Mouse (Mus musculus) forebrain, embryonic 16.5 days (tissue): ENCODE results near the gene Cdc42ep4. TPM values are rescaled to one million over a fixed set of nuclear protein-coding genes. Genes with fewer than 3 reads are reported as not detected.

Source experiments
- ATAC-seq: fragments of 200-750 bp; cut with Nextera tagmentation; 2 replicates; pipeline ENCODE4 v1.8.0; 2017; ENCODE audit warnings: mild to moderate bottlenecking, moderate library complexity
- H3K27ac ChIP-seq: fragments of 300-500 bp; sonication (generic); 2 replicates; pipeline ENCODE4 v1.5.1; 2014; ENCODE audit warnings: low read length, control low read depth
- H3K27me3 ChIP-seq: fragments of 300-500 bp; sonication (generic); replicated peaks from 2 replicates; pipeline ENCODE4 v1.6.1; 2014; ENCODE audit warnings: low read length; ENCODE audit not compliant: control insufficient read depth, insufficient read depth
- H3K36me3 ChIP-seq: fragments of 300-500 bp; sonication (generic); 2 replicates; pipeline ENCODE4 v1.6.1; 2014; ENCODE audit not compliant: control insufficient read depth, insufficient read depth
- H3K4me1 ChIP-seq: fragments of 300-500 bp; sonication (generic); replicated peaks from 2 replicates; pipeline ENCODE4 v1.6.1; 2014; ENCODE audit warnings: low read length; ENCODE audit not compliant: control insufficient read depth, insufficient read depth
- H3K4me2 ChIP-seq: fragments of 300-500 bp; sonication (generic); 2 replicates; pipeline ENCODE4 v1.6.1; 2014; ENCODE audit warnings: mild to moderate bottlenecking, low read length, control low read depth
- H3K4me3 ChIP-seq: fragments of 300-500 bp; sonication (generic); replicated peaks from 2 replicates; pipeline ENCODE4 v1.5.1; 2014; ENCODE audit warnings: mild to moderate bottlenecking, low read length, control low read depth
- H3K9ac ChIP-seq: fragments of 300-500 bp; sonication (generic); replicated peaks from 2 replicates; pipeline ENCODE4 v1.6.1; 2014; ENCODE audit warnings: low read depth, low read length, control low read depth
- H3K9me3 ChIP-seq: fragments of 300-500 bp; sonication (generic); 2 replicates; pipeline ENCODE4 v1.6.1; 2016; ENCODE audit warnings: low read length; ENCODE audit not compliant: control insufficient read depth
- WGBS: fragments of 180-500 bp; shearing (Covaris S2); extraction: QIAGEN DNeasy Blood & Tissue Kit; methylation state at CpG from one replicate; pipeline ENCODE4 v1.1.7; 2014; 5-methylcytosine and 5-hydroxymethylcytosine counted together
- polyA plus RNA-seq: library from polyadenylated mRNA; unstranded; fragments of >200 nt; fragmentation: Nextera tagmentation; extraction: Ambion mirVana; gene quantifications from 2 replicates; pipeline ENCODE4 v1.2.1, GENCODE M21; 2015

Cdc42ep4 gene
- polyA plus RNA-seq, 1 experiment from 2014 or later = 99.9 TPM

- Histone ChIP-seq H3K9ac (no peak overlapping the region), H3K4me2 (no peak overlapping the region), H3K36me3 (no peaks in the 10 kb centered on the region), H3K4me1 (peaks cover 3% of the 10 kb centered on the region; the same call in 1 of the 2 replicates), H3K4me3 (no peak overlapping the region), H3K9me3 (no peaks in the 10 kb centered on the region), H3K27me3 (no peaks in the 10 kb centered on the region), H3K27ac (no peak overlapping the region)
- 75% methylated on average over 16 of the region's 16 CpGs for WGBS
- no peak for ATAC-seq
Observed at GRCm38 (mm10) chr11:113717767-113718424, 33.8 kb downstream of the Cdc42ep4 start.

- Histone ChIP-seq H3K4me3 (no peak overlapping the region), H3K4me2 (no peak overlapping the region), H3K27ac (no peak overlapping the region), H3K9me3 (no peaks in the 10 kb centered on the region), H3K36me3 (no peaks in the 10 kb centered on the region), H3K9ac (no peak overlapping the region), H3K4me1 (no peaks in the 10 kb centered on the region), H3K27me3 (no peaks in the 10 kb centered on the region)
- ATAC-seq = no peak
- 86% methylated on average over 2 of the region's 2 CpGs for WGBS
Observed at GRCm38 (mm10) chr11:113716132-113716531, 35.5 kb downstream of the Cdc42ep4 start.

GRCm38 (mm10) chr11:113715078-113715674, 36.5 kb downstream of the Cdc42ep4 start:
- peaks cover 7% of the 10 kb centered on the region for H3K4me1 ChIP-seq
- H3K4me2 ChIP-seq = no peak overlapping the region
- no peaks in the 10 kb centered on the region for H3K36me3 ChIP-seq
- 76% methylated on average over 7 of the region's 7 CpGs for WGBS
- no peak overlapping the region for H3K4me3 ChIP-seq
- no peaks in the 10 kb centered on the region for H3K27me3 ChIP-seq
- ATAC-seq = no peak
- H3K9ac ChIP-seq = no peak overlapping the region
- no peaks in the 10 kb centered on the region for H3K9me3 ChIP-seq
- H3K27ac ChIP-seq = no peak overlapping the region

- Histone ChIP-seq H3K36me3 (0 out of 2 replicates have a peak, but pooled peaks cover 4% of the 10 kb centered on the region), H3K27me3 (no peaks in the 10 kb centered on the region), H3K4me1 (peaks cover 14% of the 10 kb centered on the region), H3K9me3 (no peaks in the 10 kb centered on the region), H3K4me2 (no peak overlapping the region), H3K27ac (no peak overlapping the region), H3K9ac (no peak overlapping the region), H3K4me3 (no peak overlapping the region)
- WGBS = 45% methylated on average over 1 of the region's 1 CpGs
- ATAC-seq = no peak
Observed at GRCm38 (mm10) chr11:113711061-113711460, 40.6 kb downstream of the Cdc42ep4 start.

GRCm38 (mm10) chr11:113710257-113710777, 41.4 kb downstream of the Cdc42ep4 start:
- H3K27me3 ChIP-seq = no peaks in the 10 kb centered on the region
- 0 out of 2 replicates have a peak, but pooled peaks cover 4% of the 10 kb centered on the region for H3K36me3 ChIP-seq
- ATAC-seq = peak; percentile 29
- H3K9me3 ChIP-seq = no peaks in the 10 kb centered on the region
- H3K4me1 ChIP-seq = peaks cover 14% of the 10 kb centered on the region
- WGBS = 3% methylated on average over 10 of the region's 10 CpGs
- no peak overlapping the region; the same call in 1 of the 2 replicates for H3K27ac ChIP-seq
- H3K9ac ChIP-seq = peak overlapping the region; percentile 8; the same call in 1 of the 2 replicates
- no peak overlapping the region for H3K4me2 ChIP-seq
- H3K4me3 ChIP-seq = no peak overlapping the region

GRCm38 (mm10) chr11:113709731-113710256, 41.9 kb downstream of the Cdc42ep4 start, which contains the start of gene Cpsf4l:
Gene Cpsf4l, minus strand, starts transcription at chr11:113710017.
- Histone ChIP-seq H3K4me1 (peaks cover 14% of the 10 kb centered on the region), H3K36me3 (0 out of 2 replicates have a peak, but pooled peaks cover 4% of the 10 kb centered on the region), H3K27me3 (no peaks in the 10 kb centered on the region), H3K9ac (peak within 1 kb of the TSS; percentile 8; the same call in 1 of the 2 replicates), H3K4me3 (no peak within 1 kb of the TSS), H3K9me3 (no peaks in the 10 kb centered on the region), H3K27ac (no peak within 1 kb of the TSS; the same call in 1 of the 2 replicates), H3K4me2 (no peak within 1 kb of the TSS)
- ATAC-seq = peak; percentile 45
- 1% methylated on average over 11 of the region's 11 CpGs for WGBS

- H3K4me3 ChIP-seq = no peak overlapping the region
- H3K4me2 ChIP-seq = no peak overlapping the region
- no peak overlapping the region for H3K27ac ChIP-seq
- 14% methylated on average over 15 of the region's 15 CpGs for WGBS
- H3K4me1 ChIP-seq = peaks cover 14% of the 10 kb centered on the region
- no peak for ATAC-seq
- H3K27me3 ChIP-seq = no peaks in the 10 kb centered on the region
- 0 out of 2 replicates have a peak, but pooled peaks cover 4% of the 10 kb centered on the region for H3K36me3 ChIP-seq
- no peak overlapping the region for H3K9ac ChIP-seq
- no peaks in the 10 kb centered on the region for H3K9me3 ChIP-seq
Observed at GRCm38 (mm10) chr11:113709272-113709671, 42.4 kb downstream of the Cdc42ep4 start.

- H3K9ac ChIP-seq = no peak overlapping the region
- H3K27me3 ChIP-seq = no peaks in the 10 kb centered on the region
- H3K4me2 ChIP-seq = no peak overlapping the region
- H3K4me3 ChIP-seq = no peak overlapping the region
- H3K9me3 ChIP-seq = no peaks in the 10 kb centered on the region
- ATAC-seq = no peak
- WGBS = 56% methylated on average over 19 of the region's 19 CpGs
- 0 out of 2 replicates have a peak, but pooled peaks cover 4% of the 10 kb centered on the region for H3K36me3 ChIP-seq
- H3K4me1 ChIP-seq = peaks cover 14% of the 10 kb centered on the region
- H3K27ac ChIP-seq = no peak overlapping the region
Observed at GRCm38 (mm10) chr11:113708629-113709213, 43.0 kb downstream of the Cdc42ep4 start.
